Mouse (Mus musculus) embryonic facial prominence, embryonic 12.5 days (tissue): ENCODE measurements around the gene Ccdc102a. TPM values are rescaled to one million over a fixed set of nuclear protein-coding genes. Genes with fewer than 3 reads are reported as not detected.

ENCODE experiments used
- ATAC-seq: fragments of 200-750 bp; cut with Nextera tagmentation; 2 replicates; pipeline ENCODE4 v1.8.0; 2017; ENCODE audit not compliant: insufficient number of reproducible peaks, insufficient read depth, low FRiP score, low TSS enrichment
- H3K27ac ChIP-seq: fragments of 300-500 bp; sonication (generic); 2 replicates; pipeline ENCODE4 v1.5.1; 2016; ENCODE audit warnings: mild to moderate bottlenecking
- H3K27me3 ChIP-seq: fragments of 300-500 bp; sonication (generic); 2 replicates; pipeline ENCODE4 v1.6.1; 2016; ENCODE audit warnings: mild to moderate bottlenecking, moderate library complexity
- H3K36me3 ChIP-seq: fragments of 300-500 bp; sonication (generic); 2 replicates; pipeline ENCODE4 v1.6.1; 2016; ENCODE audit warnings: mild to moderate bottlenecking
- H3K4me1 ChIP-seq: fragments of 300-500 bp; sonication (generic); 2 replicates; pipeline ENCODE4 v1.6.1; 2016
- H3K4me2 ChIP-seq: fragments of 300-500 bp; sonication (generic); replicated peaks from 2 replicates; pipeline ENCODE4 v1.6.1; 2016; ENCODE audit warnings: mild to moderate bottlenecking, moderate library complexity
- H3K4me3 ChIP-seq: fragments of 300-500 bp; sonication (generic); 2 replicates; pipeline ENCODE4 v1.5.1; 2016; ENCODE audit warnings: mild to moderate bottlenecking
- H3K9ac ChIP-seq: fragments of 300-500 bp; sonication (generic); 2 replicates; pipeline ENCODE4 v1.6.1; 2016; ENCODE audit warnings: mild to moderate bottlenecking, moderate library complexity
- H3K9me3 ChIP-seq: fragments of 300-500 bp; sonication (generic); 2 replicates; pipeline ENCODE4 v1.6.1; 2016; ENCODE audit warnings: mild to moderate bottlenecking, moderate library complexity
- WGBS: fragments of 180-500 bp; shearing (Covaris S2); methylation state at CpG from one replicate; pipeline ENCODE4 v1.1.7; 2016; 5-methylcytosine and 5-hydroxymethylcytosine counted together
- polyA plus RNA-seq: library from polyadenylated mRNA; unstranded; fragments of >200 nt; fragmentation: Nextera tagmentation; extraction: Ambion mirVana; gene quantifications from 2 replicates; pipeline ENCODE4 v1.2.1, GENCODE M21; 2016

Gene Ccdc102a
- polyA plus RNA-seq, 1 experiment from 2014 or later, result 51.9 TPM

- Histone ChIP-seq H3K36me3 (peaks cover 8% of the 10 kb centered on the region), H3K9ac (peak overlapping the region; percentile 50), H3K27me3 (peaks cover 20% of the 10 kb centered on the region), H3K4me2 (peak overlapping the region; percentile 89), H3K27ac (no peak overlapping the region; the same call in 1 of the 2 replicates), H3K4me3 (peak overlapping the region; percentile 45), H3K4me1 (peaks cover 42% of the 10 kb centered on the region), H3K9me3 (no peaks in the 10 kb centered on the region)
- WGBS, result 3% methylated on average over 7 of the region's 7 CpGs
- ATAC-seq, result no peak
Observed at GRCm38 (mm10) chr8:94871108-94871894, 46.6 kb downstream of the Ccdc102a start.

GRCm38 (mm10) chr8:94870474-94871107 is 47.3 kb downstream of the Ccdc102a start:
- 0 out of 2 replicates have a peak, but pooled peaks have one; percentile 9 for ATAC-seq
- H3K36me3 ChIP-seq, result peaks cover 15% of the 10 kb centered on the region
- H3K27ac ChIP-seq, result no peak overlapping the region
- WGBS, result 5% methylated on average over 22 of the region's 22 CpGs
- H3K9me3 ChIP-seq, result no peaks in the 10 kb centered on the region
- H3K9ac ChIP-seq, result peak overlapping the region; percentile 50
- H3K4me3 ChIP-seq, result peak overlapping the region; percentile 45
- H3K4me1 ChIP-seq, result peaks cover 41% of the 10 kb centered on the region
- peak overlapping the region; percentile 89 for H3K4me2 ChIP-seq
- H3K27me3 ChIP-seq, result peaks cover 20% of the 10 kb centered on the region

- peaks cover 21% of the 10 kb centered on the region for H3K36me3 ChIP-seq
- 18% methylated on average over 4 of the region's 4 CpGs for WGBS
- no peak overlapping the region for H3K27ac ChIP-seq
- no peaks in the 10 kb centered on the region for H3K9me3 ChIP-seq
- peak overlapping the region; percentile 89 for H3K4me2 ChIP-seq
- H3K27me3 ChIP-seq, result peaks cover 16% of the 10 kb centered on the region
- H3K4me3 ChIP-seq, result peak overlapping the region; percentile 45
- no peak for ATAC-seq
- H3K9ac ChIP-seq, result peak overlapping the region; percentile 50; the same call in 1 of the 2 replicates
- H3K4me1 ChIP-seq, result peaks cover 35% of the 10 kb centered on the region
Observed at GRCm38 (mm10) chr8:94870003-94870402, 47.9 kb downstream of the Ccdc102a start.

GRCm38 (mm10) chr8:94869146-94869545 is 48.8 kb downstream of the Ccdc102a start:
- no peaks in the 10 kb centered on the region for H3K9me3 ChIP-seq
- ATAC-seq, result no peak
- H3K4me1 ChIP-seq, result peaks cover 29% of the 10 kb centered on the region
- H3K4me2 ChIP-seq, result 0 out of 2 replicates have a peak overlapping the region, but pooled peaks have one; percentile 1
- peaks cover 9% of the 10 kb centered on the region; the same call in 1 of the 2 replicates for H3K27me3 ChIP-seq
- H3K36me3 ChIP-seq, result peaks cover 30% of the 10 kb centered on the region
- 49% methylated on average over 7 of the region's 7 CpGs for WGBS
- H3K4me3 ChIP-seq, result no peak overlapping the region
- no peak overlapping the region for H3K27ac ChIP-seq
- no peak overlapping the region for H3K9ac ChIP-seq

- Histone ChIP-seq H3K36me3 (peaks cover 52% of the 10 kb centered on the region), H3K9me3 (no peaks in the 10 kb centered on the region), H3K4me2 (no peak overlapping the region), H3K27ac (no peak overlapping the region), H3K9ac (no peak overlapping the region), H3K27me3 (peaks cover 6% of the 10 kb centered on the region; the same call in 1 of the 2 replicates), H3K4me3 (no peak overlapping the region), H3K4me1 (peaks cover 21% of the 10 kb centered on the region)
- WGBS, result 84% methylated on average over 9 of the region's 9 CpGs
- ATAC-seq, result no peak
Observed at GRCm38 (mm10) chr8:94866921-94867320, 51.0 kb downstream of the Ccdc102a start.

- Histone ChIP-seq H3K9me3 (no peaks in the 10 kb centered on the region), H3K27ac (no peak overlapping the region), H3K4me1 (peaks cover 8% of the 10 kb centered on the region), H3K27me3 (peaks cover 6% of the 10 kb centered on the region; the same call in 1 of the 2 replicates), H3K4me3 (no peak overlapping the region), H3K4me2 (no peak overlapping the region), H3K9ac (no peak overlapping the region), H3K36me3 (peaks cover 64% of the 10 kb centered on the region)
- no peak for ATAC-seq
- WGBS, result 77% methylated on average over 10 of the region's 10 CpGs
Observed at GRCm38 (mm10) chr8:94865292-94865691, 52.6 kb downstream of the Ccdc102a start.

- Histone ChIP-seq H3K36me3 (peaks cover 67% of the 10 kb centered on the region), H3K4me3 (no peak overlapping the region), H3K4me2 (no peak overlapping the region), H3K9ac (no peak overlapping the region), H3K27me3 (no peaks in the 10 kb centered on the region), H3K9me3 (no peaks in the 10 kb centered on the region), H3K27ac (no peak overlapping the region), H3K4me1 (0 out of 2 replicates have a peak, but pooled peaks cover 2% of the 10 kb centered on the region)
- no peak for ATAC-seq
- WGBS, result 82% methylated on average over 10 of the region's 10 CpGs
Observed at GRCm38 (mm10) chr8:94863897-94864673, 53.8 kb downstream of the Ccdc102a start.

GRCm38 (mm10) chr8:94862487-94863220 is 55.2 kb downstream of the Ccdc102a start:
- Histone ChIP-seq H3K27ac (no peak overlapping the region), H3K36me3 (peaks cover 67% of the 10 kb centered on the region), H3K9ac (no peak overlapping the region), H3K27me3 (no peaks in the 10 kb centered on the region), H3K4me3 (no peak overlapping the region), H3K9me3 (no peaks in the 10 kb centered on the region), H3K4me1 (peaks cover 13% of the 10 kb centered on the region; the same call in 1 of the 2 replicates), H3K4me2 (no peak overlapping the region)
- no peak for ATAC-seq
- 89% methylated on average over 12 of the region's 12 CpGs for WGBS

GRCm38 (mm10) chr8:94861352-94861910 is 56.5 kb downstream of the Ccdc102a start:
- H3K9ac ChIP-seq, result no peak overlapping the region
- no peak for ATAC-seq
- H3K27ac ChIP-seq, result no peak overlapping the region
- peaks cover 13% of the 10 kb centered on the region; the same call in 1 of the 2 replicates for H3K4me1 ChIP-seq
- H3K36me3 ChIP-seq, result peaks cover 60% of the 10 kb centered on the region
- H3K9me3 ChIP-seq, result no peaks in the 10 kb centered on the region
- H3K4me2 ChIP-seq, result no peak overlapping the region
- no peak overlapping the region for H3K4me3 ChIP-seq
- WGBS, result 71% methylated on average over 8 of the region's 8 CpGs
- H3K27me3 ChIP-seq, result no peaks in the 10 kb centered on the region

- H3K4me1 ChIP-seq, result peaks cover 13% of the 10 kb centered on the region; the same call in 1 of the 2 replicates
- peak within 1 kb of the TSS; percentile 76 for H3K4me2 ChIP-seq
- H3K36me3 ChIP-seq, result peaks cover 42% of the 10 kb centered on the region
- H3K27ac ChIP-seq, result peak within 1 kb of the TSS; percentile 71
- ATAC-seq, result peak; percentile 69
- no peaks in the 10 kb centered on the region for H3K9me3 ChIP-seq
- 1% methylated on average over 67 of the region's 68 CpGs for WGBS
- peak within 1 kb of the TSS; percentile 72 for H3K9ac ChIP-seq
- H3K27me3 ChIP-seq, result no peaks in the 10 kb centered on the region
- peak within 1 kb of the TSS; percentile 94 for H3K4me3 ChIP-seq
Observed at GRCm38 (mm10) chr8:94857346-94858173, 60.3 kb downstream of the Ccdc102a start, which contains the start of gene Polr2c. TSS of gene Polr2c (plus strand) at chr8:94857450.
